Mouse (Mus musculus): ENCODE measurements around the gene Entpd8. TPM values are rescaled to one million over a fixed set of nuclear protein-coding genes. Genes with fewer than 3 reads are reported as not detected.
A peak's percentile ranks its signal among the peaks of the same experiment; 100 is the strongest.

Entpd8 gene
- polyA plus RNA-seq, 1 experiment from 2014 or later, result not detected

- H3K27me3 ChIP-seq (ENCODE audit: low read depth, poor library complexity, severe bottlenecking), result peaks cover 28% of the 10 kb centered on the region
- WGBS, result 76% methylated on average over 3 of the region's 3 CpGs
- no peak for DNase-seq (ENCODE audit: low spot score)
- no peaks in the 10 kb centered on the region for H3K36me3 ChIP-seq
- peaks cover 33% of the 10 kb centered on the region for H3K4me1 ChIP-seq
- peak overlapping the region; percentile 53 for H3K27ac ChIP-seq (replicated peaks)
- no peak overlapping the region for H3K4me3 ChIP-seq
- H3K9me3 ChIP-seq (replicated peaks), result no peaks in the 10 kb centered on the region
Measured at GRCm38 (mm10) chr2:25099703-25100102, 19.6 kb downstream of the Entpd8 start.

- Histone ChIP-seq H3K4me1 (peaks cover 18% of the 10 kb centered on the region), H3K9me3 (replicated peaks) (no peaks in the 10 kb centered on the region), H3K36me3 (no peaks in the 10 kb centered on the region), H3K27ac (replicated peaks) (no peak overlapping the region), H3K27me3 (ENCODE audit: low read depth, poor library complexity, severe bottlenecking) (peaks cover 10% of the 10 kb centered on the region; the same call in 1 of the 2 replicates), H3K4me3 (no peak overlapping the region)
- 95% methylated on average over 2 of the region's 2 CpGs for WGBS
- no peak for DNase-seq (ENCODE audit: low spot score)
Measured at GRCm38 (mm10) chr2:25104122-25104521, 24.0 kb downstream of the Entpd8 start.

GRCm38 (mm10) chr2:25106045-25106444, 25.9 kb downstream of the Entpd8 start:
- no peak for DNase-seq (ENCODE audit: low spot score)
- Histone ChIP-seq H3K27me3 (ENCODE audit: low read depth, poor library complexity, severe bottlenecking) (peaks cover 5% of the 10 kb centered on the region; the same call in 1 of the 2 replicates), H3K4me1 (peaks cover 10% of the 10 kb centered on the region), H3K4me3 (no peak overlapping the region), H3K9me3 (replicated peaks) (no peaks in the 10 kb centered on the region), H3K36me3 (no peaks in the 10 kb centered on the region), H3K27ac (replicated peaks) (no peak overlapping the region)
- 88% methylated on average over 3 of the region's 3 CpGs for WGBS

- Histone ChIP-seq H3K27me3 (ENCODE audit: low read depth, poor library complexity, severe bottlenecking) (peaks cover 4% of the 10 kb centered on the region; the same call in 1 of the 2 replicates), H3K9me3 (replicated peaks) (no peaks in the 10 kb centered on the region), H3K36me3 (no peaks in the 10 kb centered on the region), H3K27ac (replicated peaks) (no peak overlapping the region), H3K4me1 (peaks cover 17% of the 10 kb centered on the region), H3K4me3 (no peak overlapping the region)
- no peak for DNase-seq (ENCODE audit: low spot score)
Measured at GRCm38 (mm10) chr2:25109487-25109886, 29.4 kb downstream of the Entpd8 start.

GRCm38 (mm10) chr2:25110505-25111183, 30.5 kb downstream of the Entpd8 start:
- Histone ChIP-seq H3K9me3 (replicated peaks) (no peaks in the 10 kb centered on the region), H3K4me3 (no peak overlapping the region), H3K27ac (replicated peaks) (peak overlapping the region; percentile 65), H3K27me3 (ENCODE audit: low read depth, poor library complexity, severe bottlenecking) (no peaks in the 10 kb centered on the region), H3K36me3 (no peaks in the 10 kb centered on the region), H3K4me1 (peaks cover 21% of the 10 kb centered on the region)
- DNase-seq (ENCODE audit: low spot score), result no peak

- peak overlapping the region; percentile 65 for H3K27ac ChIP-seq (replicated peaks)
- no peaks in the 10 kb centered on the region for H3K9me3 ChIP-seq (replicated peaks)
- peaks cover 26% of the 10 kb centered on the region for H3K4me1 ChIP-seq
- H3K4me3 ChIP-seq, result no peak overlapping the region
- no peaks in the 10 kb centered on the region for H3K36me3 ChIP-seq
- 70% methylated on average over 9 of the region's 9 CpGs for WGBS
- DNase-seq (ENCODE audit: low spot score), result no peak
- no peaks in the 10 kb centered on the region for H3K27me3 ChIP-seq (ENCODE audit: low read depth, poor library complexity, severe bottlenecking)
Measured at GRCm38 (mm10) chr2:25111184-25111791, 31.2 kb downstream of the Entpd8 start.

GRCm38 (mm10) chr2:25114308-25114707, 34.2 kb downstream of the Entpd8 start:
- no peak for DNase-seq (ENCODE audit: low spot score)
- H3K27me3 ChIP-seq (ENCODE audit: low read depth, poor library complexity, severe bottlenecking), result no peaks in the 10 kb centered on the region
- H3K9me3 ChIP-seq (replicated peaks), result no peaks in the 10 kb centered on the region
- 93% methylated on average over 2 of the region's 2 CpGs for WGBS
- no peaks in the 10 kb centered on the region for H3K36me3 ChIP-seq
- no peak overlapping the region for H3K27ac ChIP-seq (replicated peaks)
- no peak overlapping the region for H3K4me3 ChIP-seq
- H3K4me1 ChIP-seq, result peaks cover 26% of the 10 kb centered on the region

GRCm38 (mm10) chr2:25115442-25115841, 35.3 kb downstream of the Entpd8 start:
- no peaks in the 10 kb centered on the region for H3K27me3 ChIP-seq (ENCODE audit: low read depth, poor library complexity, severe bottlenecking)
- no peaks in the 10 kb centered on the region for H3K9me3 ChIP-seq (replicated peaks)
- H3K27ac ChIP-seq (replicated peaks), result peak overlapping the region; percentile 33
- H3K4me1 ChIP-seq, result peaks cover 22% of the 10 kb centered on the region
- DNase-seq (ENCODE audit: low spot score), result no peak
- H3K36me3 ChIP-seq, result no peaks in the 10 kb centered on the region
- 55% methylated on average over 2 of the region's 2 CpGs for WGBS
- no peak overlapping the region for H3K4me3 ChIP-seq

- WGBS, result 90% methylated on average over 7 of the region's 7 CpGs
- peaks cover 32% of the 10 kb centered on the region for H3K27me3 ChIP-seq (ENCODE audit: low read depth, poor library complexity, severe bottlenecking)
- no peak for DNase-seq (ENCODE audit: low spot score)
- no peaks in the 10 kb centered on the region for H3K36me3 ChIP-seq
- H3K4me1 ChIP-seq, result peaks cover 28% of the 10 kb centered on the region
- no peak overlapping the region for H3K27ac ChIP-seq (replicated peaks)
- H3K9me3 ChIP-seq (replicated peaks), result no peaks in the 10 kb centered on the region
- no peak overlapping the region for H3K4me3 ChIP-seq
Measured at GRCm38 (mm10) chr2:25120963-25121362, 40.9 kb downstream of the Entpd8 start.

- no peaks in the 10 kb centered on the region for H3K9me3 ChIP-seq (replicated peaks)
- H3K27ac ChIP-seq (replicated peaks), result peak overlapping the region; percentile 59
- WGBS, result 87% methylated on average over 2 of the region's 2 CpGs
- no peak for DNase-seq (ENCODE audit: low spot score)
- peaks cover 34% of the 10 kb centered on the region for H3K27me3 ChIP-seq (ENCODE audit: low read depth, poor library complexity, severe bottlenecking)
- H3K36me3 ChIP-seq, result no peaks in the 10 kb centered on the region
- peaks cover 43% of the 10 kb centered on the region for H3K4me1 ChIP-seq
- no peak overlapping the region for H3K4me3 ChIP-seq
Measured at GRCm38 (mm10) chr2:25122666-25123065, 42.6 kb downstream of the Entpd8 start.

GRCm38 (mm10) chr2:25123527-25123926, 43.4 kb downstream of the Entpd8 start:
- WGBS, result 89% methylated on average over 5 of the region's 5 CpGs
- DNase-seq (ENCODE audit: low spot score), result no peak
- H3K4me1 ChIP-seq, result peaks cover 52% of the 10 kb centered on the region
- H3K9me3 ChIP-seq (replicated peaks), result no peaks in the 10 kb centered on the region
- H3K4me3 ChIP-seq, result no peak overlapping the region
- H3K36me3 ChIP-seq, result no peaks in the 10 kb centered on the region
- peaks cover 43% of the 10 kb centered on the region for H3K27me3 ChIP-seq (ENCODE audit: low read depth, poor library complexity, severe bottlenecking)
- peak overlapping the region; percentile 96 for H3K27ac ChIP-seq (replicated peaks)

- no peaks in the 10 kb centered on the region for H3K36me3 ChIP-seq
- peaks cover 61% of the 10 kb centered on the region for H3K4me1 ChIP-seq
- no peak overlapping the region for H3K4me3 ChIP-seq
- peak overlapping the region; percentile 96 for H3K27ac ChIP-seq (replicated peaks)
- H3K9me3 ChIP-seq (replicated peaks), result no peaks in the 10 kb centered on the region
- no peak for DNase-seq (ENCODE audit: low spot score)
- H3K27me3 ChIP-seq (ENCODE audit: low read depth, poor library complexity, severe bottlenecking), result peaks cover 52% of the 10 kb centered on the region
- 90% methylated on average over 3 of the region's 3 CpGs for WGBS
Measured at GRCm38 (mm10) chr2:25124411-25124810, 44.3 kb downstream of the Entpd8 start.

GRCm38 (mm10) chr2:25125146-25125545, 45.0 kb downstream of the Entpd8 start:
- Histone ChIP-seq H3K27ac (replicated peaks) (peak overlapping the region; percentile 96), H3K4me1 (peaks cover 66% of the 10 kb centered on the region), H3K4me3 (no peak overlapping the region), H3K9me3 (replicated peaks) (no peaks in the 10 kb centered on the region), H3K36me3 (no peaks in the 10 kb centered on the region), H3K27me3 (ENCODE audit: low read depth, poor library complexity, severe bottlenecking) (peaks cover 57% of the 10 kb centered on the region)
- 70% methylated on average over 6 of the region's 6 CpGs for WGBS
- peak; percentile 28 for DNase-seq (ENCODE audit: low spot score)
